Mouse (Mus musculus) gastrocnemius, postnatal 25 days (tissue): ENCODE data around the gene Tln1. TPM values are rescaled to one million over a fixed set of nuclear protein-coding genes. Genes with fewer than 3 reads are reported as not detected.
A peak's percentile ranks its signal among the peaks of the same experiment; 100 is the strongest.

ENCODE experiments used
- DNase-seq: peaks from one replicate; pipeline ENCODE4 v3.0.0; 2022
- total RNA-seq, 2 experiments: library from RNA; stranded (reverse); gene quantifications; 1 replicate in 1 of 2; 2 replicates in 1 of 2; pipeline ENCODE4 v1.2.3; 2021

Tln1 gene
- total RNA-seq, 2 experiments from 2014 or later = 56.2 to 79.8 TPM

DNA sequence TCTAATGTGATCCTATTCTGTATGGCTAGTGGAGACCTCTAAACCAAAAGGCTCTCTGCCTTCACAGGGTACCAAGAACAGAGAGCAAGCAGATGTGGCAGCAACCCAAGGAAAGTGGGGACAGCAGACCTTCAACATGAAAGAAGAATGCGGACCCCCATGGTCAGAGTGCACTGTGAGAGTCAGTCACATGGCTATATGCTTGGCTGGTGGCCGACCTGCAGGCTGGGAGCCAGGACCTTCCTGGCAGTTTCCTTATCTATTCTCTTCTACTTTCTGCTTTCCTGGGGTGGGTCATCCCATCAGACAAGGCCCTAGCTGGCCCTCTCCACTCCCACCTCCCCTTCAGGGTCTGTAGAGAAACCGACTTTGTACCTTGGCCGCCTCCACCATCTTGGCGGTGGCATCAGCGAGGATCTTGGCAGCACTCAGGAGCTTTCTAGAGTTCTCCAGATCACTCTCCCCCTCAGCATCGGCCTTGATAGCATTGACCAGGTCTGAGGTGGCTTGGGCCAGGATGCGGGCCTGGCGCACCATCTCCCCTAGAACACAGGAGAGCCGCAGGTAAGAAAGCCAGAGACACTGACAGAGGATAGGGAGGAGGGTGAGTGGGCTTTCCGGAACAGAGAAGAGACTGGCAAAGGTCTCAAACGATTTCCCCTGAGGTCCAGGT is 16.0 kb downstream of the Tln1 start:
- DNase-seq = no peak

DNA sequence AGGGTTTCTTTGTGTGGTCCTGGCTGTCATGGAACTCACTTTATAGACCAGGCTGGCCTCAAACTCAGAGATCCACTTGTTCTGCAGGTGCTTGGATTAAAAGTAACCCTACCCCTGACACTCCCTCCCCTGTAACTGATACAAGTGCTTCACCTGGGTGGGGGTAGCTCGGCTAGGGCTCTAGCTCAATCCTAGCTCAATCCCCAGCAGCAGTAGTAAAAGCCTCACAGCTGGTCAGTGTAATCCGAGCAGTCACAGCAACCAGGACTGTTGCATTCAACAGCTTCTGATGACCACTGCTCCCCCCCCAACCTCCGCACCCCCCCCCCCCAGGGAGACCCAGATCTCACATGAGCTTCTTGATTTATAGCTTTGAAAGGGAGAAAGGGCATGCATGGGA is 20.4 kb downstream of the Tln1 start:
- no peak for DNase-seq

DNA sequence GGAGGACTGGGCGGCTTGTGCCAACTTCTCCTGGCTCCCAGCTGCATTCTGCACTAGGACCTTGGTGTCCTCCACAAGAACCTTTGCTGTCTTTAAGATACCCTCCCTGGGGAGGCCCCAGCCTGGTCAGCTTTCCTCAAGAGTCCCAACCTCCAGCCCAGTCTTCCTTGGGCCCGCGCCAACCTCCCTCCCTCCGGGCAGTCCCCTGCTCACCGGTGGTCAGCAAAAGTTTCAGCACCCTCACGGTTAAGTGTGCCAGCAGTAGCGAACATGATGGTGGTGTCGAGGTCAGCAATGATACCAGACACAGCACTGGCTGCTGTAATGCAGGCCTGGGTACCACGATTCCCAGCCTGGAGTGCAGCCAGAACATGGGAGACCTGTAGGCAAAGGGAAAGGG is 26.5 kb downstream of the Tln1 start:
- no peak for DNase-seq

DNA sequence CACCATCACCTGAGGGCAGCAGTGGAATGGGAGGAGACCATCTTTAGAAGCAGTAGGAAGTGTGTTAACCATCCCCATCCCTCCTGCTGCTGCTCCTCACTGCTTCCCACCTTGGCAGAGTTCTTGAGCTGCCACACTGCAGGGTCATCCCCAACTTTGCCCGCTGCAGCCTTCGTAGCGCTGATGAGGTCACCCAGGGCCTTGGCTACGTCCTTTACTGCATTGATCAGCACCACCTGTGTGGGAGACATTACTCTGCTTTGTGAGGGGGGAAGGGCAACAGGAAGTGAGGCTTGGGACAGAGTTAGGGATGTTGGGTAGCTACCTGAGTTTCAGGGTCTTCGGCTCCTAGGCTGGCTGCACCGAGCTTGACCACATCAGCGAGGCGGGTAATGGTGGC is 26.9 kb downstream of the Tln1 start:
- no peak for DNase-seq

DNA sequence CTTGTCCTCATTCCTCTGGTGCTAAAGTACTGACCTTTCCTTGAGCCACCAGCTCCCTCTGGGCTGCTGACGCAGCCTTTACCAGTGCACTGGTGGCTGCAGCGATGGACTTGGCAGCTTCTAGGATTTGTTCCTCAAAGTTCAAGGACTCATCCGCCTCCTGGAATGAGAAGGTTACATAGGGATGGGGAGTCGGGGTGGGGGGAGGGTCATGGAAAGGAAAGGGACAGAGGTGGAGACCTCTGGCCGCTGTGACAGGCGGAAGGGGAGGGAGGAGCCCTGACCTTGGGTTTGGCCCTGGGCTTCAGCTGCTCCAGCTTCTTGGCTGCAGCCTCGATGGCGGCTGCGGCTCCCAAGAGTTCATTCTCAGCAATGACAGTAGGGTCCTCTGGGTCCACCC is 29.2 kb downstream of the Tln1 start:
- no peak for DNase-seq

DNA sequence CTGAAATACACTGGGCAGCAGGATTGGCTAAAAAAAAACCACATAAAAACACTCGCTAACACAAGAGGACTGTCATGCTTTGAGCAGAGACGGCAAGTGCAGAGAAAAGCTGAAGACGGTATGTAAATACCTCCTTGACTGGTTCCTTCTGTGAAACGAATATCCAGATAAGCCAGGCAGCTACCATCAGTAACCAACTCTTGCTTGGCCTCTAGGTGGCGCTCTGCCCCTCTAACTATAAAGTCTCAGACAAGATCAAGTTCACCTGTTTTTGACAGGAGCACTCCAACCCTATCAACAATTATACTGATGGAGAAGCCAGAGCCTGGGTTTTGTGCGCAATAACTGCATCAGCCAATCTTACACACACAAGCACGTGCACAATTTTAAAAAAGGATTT is 31.9 kb downstream of the Tln1 start:
- peak; percentile 48 for DNase-seq

DNA sequence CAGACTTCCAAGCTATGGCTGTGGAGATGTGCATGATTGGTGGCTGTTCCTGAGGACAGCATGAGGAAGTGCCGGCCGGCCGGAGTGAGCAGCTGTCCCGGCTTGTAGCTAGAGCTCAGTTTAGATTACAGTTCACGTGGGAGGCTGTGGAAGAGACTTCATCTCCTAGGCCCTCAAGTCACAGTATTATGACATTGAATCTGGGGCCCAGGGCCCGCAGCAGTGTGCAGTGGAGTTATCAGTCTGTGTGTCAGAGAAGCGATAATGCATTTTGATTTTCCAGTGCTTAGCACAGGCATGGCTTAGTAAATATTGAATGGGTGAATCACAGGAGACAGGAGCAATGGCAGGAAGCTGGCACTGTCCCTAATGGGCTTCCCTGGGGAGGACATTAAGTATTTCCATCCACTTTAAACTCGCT is 32.4 kb downstream of the Tln1 start:
- DNase-seq = no peak

DNA sequence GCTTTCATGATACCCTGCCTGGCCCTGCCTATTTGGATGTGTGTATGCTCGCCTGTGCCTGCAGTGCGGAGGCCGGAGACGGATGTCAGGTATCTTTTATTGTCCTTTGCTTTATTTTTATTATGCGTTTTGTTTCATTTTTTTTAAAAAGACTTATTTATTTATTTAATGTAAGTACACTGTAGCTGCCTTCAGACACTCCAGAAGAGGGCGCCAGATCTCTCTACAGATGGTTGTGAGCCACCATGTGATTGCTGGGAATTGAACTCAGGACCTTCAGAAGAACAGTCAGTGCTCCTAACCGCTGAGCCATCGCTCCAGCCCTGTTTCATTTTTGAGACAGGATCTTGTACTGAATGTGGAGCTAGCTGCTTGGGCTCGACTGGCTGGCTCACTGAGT is 34.0 kb downstream of the Tln1 start:
- DNase-seq = no peak

DNA sequence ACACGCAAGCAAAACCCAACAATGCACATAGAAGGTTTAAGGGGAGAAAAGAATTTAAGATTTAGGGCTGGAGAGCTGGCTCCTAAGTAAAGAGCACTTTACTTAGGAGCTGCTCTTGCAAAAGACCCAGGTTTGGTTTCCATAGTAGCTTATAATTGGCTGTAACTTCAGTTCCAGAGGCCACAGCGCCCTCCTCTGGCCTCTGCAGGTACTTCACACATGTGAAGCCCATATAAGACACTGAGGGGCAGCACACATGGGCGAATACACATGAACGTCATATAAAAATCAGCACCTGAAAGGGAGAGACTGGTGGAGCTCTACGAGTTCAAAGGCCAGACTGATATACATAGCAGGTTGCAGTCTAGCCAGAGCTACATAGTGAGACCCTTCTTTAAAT is 34.6 kb downstream of the Tln1 start:
- DNase-seq = no peak

DNA sequence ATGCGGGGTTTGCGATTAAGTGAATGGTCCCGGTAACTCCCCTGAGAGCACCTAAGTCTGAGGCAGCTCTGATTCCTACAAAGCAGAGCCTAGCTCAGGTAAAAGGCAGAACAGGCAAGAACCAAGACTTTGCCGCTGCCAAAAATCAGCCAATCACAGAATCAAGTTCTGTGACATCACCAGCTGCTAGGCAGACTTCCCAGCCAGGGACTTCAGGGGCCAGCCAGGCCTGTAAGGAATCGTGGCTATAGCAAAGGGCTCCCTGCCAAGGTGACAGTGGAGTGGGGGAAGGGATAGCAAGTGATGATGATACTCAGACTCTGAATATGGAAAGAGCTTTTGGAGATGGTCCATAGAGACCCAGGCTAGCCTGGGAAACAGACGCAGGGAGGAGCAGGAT is 42.5 kb downstream of the Tln1 start:
- peak; percentile 82 for DNase-seq

DNA sequence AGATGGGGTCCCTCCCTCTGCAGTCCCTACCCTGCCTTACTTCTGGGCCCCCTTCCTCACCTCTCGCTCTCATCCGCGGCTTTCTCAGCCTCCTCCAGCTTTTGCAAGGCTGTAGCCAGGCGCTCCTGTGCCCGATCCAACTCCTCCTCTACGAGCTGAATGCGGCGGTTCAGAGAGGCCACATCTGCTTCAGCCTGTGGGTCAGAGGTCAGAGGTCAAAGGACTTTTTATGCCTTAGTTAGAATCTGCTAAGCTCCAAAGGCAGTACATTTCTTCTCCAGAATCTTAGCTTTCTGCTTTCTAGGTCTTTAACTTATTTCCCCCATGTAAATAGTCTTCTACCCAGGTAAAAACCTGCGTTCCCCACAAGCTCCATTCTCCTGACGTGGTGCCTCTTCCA is 42.9 kb downstream of the Tln1 start:
- no peak for DNase-seq

DNA sequence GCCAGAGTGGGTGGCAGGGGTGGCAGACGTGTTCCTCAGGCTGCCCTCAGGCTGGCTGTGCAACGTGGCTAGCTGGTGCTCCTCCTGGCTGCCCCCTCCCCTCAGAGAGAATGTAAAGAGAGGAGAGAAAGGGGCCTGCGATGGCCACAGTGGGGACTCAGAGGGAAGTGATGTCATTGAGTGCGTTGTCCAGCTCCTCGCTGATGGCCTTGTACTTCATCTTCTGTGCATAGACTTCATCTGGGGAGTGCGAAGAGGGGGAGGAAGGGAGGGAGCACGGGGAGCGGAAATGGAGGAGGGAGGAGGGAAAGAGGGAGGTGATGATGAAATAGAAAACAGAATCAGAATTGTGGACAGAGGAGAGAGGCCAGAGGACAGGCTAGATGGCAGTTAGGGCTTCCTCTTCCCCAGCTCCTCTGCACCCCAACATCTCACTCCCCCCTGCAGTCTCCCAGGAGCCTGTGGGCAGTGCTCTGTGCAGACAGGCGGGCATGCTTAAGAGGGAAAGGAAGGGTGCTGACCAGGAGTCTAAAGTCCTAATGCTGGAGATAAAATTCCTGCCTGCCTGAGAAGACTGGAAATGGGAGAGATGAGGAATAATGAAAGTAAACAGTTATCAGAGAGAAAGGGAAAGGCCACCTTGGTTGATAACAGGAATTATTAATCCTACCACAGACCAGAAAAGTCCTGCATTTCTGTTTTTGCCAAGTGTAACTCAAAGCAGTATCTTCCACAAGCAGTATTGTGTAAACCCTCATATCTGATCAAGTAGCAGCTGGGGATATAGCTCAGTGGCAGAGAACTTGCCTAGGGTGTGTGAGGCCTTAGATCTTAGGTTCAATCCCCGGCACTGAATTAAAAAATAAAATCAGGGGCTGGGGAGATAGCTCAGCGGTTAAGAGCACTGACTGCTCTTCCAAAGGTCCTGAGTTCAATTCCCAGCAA is 46.5 kb downstream of the Tln1 start:
- no peak for DNase-seq

DNA sequence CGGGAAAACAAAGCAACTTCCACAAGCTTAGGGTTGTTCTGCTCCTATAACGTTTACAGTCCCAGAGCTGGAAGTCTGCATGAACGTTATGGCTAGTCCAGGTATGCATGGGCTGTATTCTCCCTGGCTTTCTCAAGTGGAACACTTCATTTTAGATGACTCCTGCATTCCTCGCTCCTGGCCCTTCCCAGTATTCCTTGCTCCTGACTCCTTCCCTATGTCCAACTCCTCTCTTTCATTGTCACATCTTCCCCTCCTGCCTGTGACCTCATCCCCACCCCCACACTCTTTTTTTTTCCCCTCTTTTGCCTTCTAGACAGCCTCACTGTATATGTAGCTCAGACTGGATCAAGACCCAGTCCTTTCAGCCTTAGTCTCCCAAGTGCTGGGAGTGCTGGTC is 48.7 kb downstream of the Tln1 start:
- DNase-seq = no peak

DNA sequence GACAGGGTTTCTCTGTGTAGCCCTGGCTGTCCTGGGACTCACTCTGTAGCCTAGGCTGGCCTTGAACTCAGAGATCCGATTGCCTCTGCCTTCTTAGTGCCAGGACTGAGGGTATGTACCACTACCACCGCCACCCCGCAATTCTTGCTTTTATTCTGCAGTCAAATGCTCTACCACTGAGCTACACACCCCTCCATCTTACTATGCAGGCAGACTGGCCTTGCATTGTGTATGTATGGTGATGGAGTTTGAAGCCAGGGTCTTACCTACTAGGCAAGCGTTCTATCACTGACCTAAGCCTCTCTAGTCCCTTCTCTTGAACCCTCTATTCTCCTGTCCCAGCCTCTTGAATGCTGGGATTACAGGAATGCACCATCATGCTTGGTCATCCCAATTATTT is 49.2 kb downstream of the Tln1 start:
- DNase-seq = no peak

DNA sequence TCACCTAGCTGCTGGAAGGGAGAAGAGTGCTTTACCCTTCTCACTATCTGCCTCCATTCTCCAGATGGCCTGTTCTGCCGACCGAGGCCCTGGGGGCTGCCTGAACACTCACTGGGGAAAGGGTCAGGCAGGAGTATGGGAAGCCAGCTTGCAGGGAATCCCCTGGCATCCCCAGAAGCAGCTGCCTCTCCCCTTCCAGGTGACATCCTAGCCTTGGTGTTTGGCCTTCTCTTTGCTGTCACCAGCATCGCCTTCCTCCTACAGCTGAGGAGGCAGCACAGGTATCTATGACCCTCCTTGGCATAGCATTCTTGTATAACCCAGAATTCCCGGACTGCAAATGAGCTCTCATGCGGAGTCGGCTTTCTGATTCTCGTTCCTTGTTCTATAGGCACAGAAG is 49.8 kb downstream of the Tln1 start:
- no peak for DNase-seq

DNA sequence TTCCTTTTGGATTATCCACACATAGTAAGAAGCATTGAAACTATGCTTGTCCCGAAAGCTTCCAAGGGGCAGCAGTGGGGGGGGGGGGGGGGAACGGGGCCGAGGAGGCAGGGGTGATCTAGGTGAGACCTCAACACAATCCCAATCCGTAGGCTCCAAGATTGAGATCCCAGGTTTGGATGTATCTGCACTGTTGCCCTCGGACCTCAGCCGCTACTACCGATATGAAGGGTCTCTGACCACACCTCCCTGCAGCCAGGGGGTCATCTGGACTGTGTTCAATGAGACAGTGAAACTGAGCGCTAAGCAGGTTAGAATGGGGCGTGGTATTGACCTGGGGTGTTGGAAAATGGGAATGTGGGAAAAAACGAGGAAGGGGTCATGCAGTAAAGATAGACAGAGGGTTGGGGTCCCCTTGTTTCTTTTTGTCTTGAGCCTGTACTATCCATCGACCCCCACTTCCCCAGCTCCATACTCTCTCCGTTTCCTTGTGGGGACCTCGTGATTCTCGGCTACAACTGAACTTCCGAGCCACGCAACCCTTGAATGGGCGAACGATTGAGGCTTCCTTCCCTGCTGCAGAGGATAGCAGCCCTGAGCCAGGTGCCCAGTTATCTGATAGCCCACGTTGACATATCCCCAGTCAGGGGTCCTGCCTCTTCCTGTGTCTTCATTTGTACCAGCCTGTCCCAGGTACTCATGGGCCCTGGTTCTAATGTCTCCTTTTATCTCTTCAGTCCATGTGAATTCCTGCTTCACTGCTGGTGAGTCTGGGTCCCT is 50.6 kb downstream of the Tln1 start:
- no peak for DNase-seq

DNA sequence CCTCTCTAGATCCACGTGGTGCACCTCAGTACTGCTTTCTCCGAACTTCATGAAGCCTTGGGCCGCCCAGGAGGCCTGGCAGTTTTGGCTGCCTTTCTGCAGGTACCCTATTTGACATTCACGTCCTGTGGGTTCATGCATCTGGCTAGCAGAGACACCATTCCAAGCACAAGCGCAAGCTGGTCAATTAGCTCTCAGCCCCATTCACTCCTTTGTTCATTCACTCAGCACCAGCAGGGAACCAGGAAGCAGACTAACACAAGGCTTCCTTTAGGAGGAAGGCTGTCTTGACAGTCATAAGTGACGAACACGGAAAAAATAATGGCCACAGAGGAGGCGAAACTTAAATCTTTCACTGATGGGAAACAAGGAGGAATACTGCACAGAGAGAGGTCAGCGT is 53.4 kb downstream of the Tln1 start:
- DNase-seq = no peak

DNA sequence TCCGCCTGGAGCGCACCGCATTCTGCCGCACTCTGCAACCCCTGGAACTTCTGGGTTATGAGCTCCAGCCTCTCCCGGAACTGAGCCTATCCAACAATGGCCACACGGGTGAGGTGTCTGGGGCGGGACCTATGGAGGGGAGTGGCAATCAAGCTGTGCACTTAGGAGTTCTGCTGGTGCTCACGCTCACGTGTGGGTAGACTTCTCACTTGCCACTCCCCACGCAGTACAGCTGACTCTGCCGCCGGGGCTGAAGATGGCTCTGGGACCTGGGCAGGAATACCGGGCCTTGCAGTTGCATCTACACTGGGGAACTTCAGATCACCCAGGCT is 53.9 kb downstream of the Tln1 start:
- no peak for DNase-seq

DNA sequence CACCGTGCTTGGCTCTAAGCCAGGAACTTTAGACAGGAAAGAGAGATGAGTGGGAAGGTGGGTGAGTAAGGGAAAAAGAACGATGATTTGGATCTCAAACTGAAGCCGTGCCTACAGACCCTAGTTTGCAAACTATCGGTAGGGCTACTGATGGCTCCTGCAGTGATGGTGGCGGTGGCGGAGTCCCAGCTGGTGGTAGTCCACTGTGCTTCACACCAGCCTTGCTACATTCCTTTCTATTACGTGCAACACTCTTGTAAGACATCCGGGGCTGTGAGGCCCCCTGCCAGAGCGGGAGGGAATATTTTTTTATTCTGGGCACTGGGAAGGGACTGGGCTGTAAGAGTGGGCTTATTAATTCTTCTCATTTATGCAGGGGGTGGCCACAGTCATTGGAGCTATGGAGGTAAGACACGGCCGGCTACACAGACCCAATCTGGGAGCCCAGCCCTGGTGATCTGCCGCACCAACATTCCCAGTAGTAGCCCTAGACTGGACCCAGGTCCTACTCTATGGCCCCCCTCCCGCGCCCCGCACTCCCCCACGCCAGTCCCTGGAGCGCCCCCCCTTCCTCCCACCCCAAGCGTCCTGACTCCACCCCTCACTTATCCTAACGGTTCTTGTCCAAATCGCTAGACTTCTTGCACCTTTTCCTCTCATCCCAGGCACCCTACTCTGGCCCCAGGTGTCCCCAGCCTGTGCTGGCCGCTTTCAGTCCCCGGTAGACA is 54.4 kb downstream of the Tln1 start:
- DNase-seq = no peak

DNA sequence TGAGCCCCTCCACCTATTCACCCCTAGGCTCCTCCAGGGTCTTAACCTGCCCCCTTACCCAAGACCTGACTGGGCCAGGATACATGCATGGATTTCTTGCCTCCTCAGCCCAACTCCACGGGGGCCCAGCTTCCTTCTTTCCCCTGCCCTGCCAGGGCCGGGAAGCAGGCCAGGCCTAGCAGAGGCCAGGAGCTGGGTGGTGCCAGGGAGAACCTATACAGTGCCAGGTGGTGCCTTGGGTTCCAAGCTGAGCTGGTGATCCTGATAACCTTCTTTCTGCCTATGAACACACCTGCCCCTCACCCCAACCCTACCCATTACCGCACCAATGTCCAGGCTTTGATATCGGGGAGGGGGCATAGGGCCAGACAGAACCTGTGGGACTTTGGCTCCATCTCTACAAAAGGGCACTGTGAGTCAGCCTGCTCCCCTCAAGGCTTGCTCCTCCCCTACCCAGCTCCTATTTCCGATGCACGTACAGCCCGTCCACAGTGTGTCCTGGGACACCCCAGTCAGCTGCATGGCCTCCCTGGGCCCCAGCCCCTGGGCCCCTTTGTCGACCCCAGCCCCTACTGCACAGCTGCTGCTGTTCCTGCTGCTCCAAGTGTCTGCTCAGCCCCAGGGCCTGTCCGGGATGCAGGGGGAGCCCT is 55.8 kb downstream of the Tln1 start, which contains the start of gene Car9:
Gene Car9 (plus strand): TSS at position 431 of the 650 bp plus-strand sequence.
- peak; percentile 63 for DNase-seq

DNA sequence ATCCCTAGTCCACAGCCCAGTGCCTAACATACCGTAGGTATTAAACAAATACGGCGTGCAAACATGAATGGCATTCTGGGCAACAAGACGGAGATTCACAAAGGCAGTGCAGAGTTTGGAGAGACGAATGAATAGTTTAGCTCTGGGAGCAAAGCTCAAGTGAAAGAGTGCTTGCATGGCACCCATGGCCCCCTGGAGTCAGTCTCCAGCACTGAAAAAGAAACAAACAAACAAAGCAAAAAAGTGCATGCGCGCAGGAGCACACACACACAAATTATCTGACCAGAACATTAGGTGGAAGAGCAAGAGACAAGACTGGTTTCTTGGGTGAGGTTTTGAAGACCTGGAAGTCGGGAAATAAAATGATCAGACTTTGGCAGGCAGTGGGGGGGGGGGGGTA is 56.4 kb downstream of the Tln1 start:
- DNase-seq = no peak

DNA sequence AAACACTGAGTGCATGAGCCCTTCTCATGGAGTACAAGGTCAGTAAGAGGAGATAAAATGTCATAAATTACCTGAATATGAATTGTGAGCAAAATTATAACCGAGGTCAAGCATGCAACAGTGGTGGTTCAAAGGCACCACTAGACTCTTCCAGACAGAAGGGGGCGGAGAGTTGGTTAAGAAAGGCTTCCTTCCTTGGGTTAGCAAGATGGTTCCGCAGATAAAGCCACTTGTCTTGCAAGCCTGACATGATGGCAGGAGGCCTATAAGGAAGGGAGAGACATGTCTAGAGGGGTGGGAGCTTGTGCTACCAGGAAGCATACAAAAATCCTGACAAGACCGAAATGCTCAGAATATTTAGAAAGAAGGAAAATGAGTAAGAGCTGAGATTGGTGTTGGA is 58.2 kb downstream of the Tln1 start:
- no peak for DNase-seq
